Mouse (Mus musculus): Measurements from ENCODE around the gene Katnbl1.
"Not testable (repeated sequence)": the region's sequence is repeated elsewhere in the genome, so short reads cannot be mapped to it uniquely, and the experiment has no call there.

DNA sequence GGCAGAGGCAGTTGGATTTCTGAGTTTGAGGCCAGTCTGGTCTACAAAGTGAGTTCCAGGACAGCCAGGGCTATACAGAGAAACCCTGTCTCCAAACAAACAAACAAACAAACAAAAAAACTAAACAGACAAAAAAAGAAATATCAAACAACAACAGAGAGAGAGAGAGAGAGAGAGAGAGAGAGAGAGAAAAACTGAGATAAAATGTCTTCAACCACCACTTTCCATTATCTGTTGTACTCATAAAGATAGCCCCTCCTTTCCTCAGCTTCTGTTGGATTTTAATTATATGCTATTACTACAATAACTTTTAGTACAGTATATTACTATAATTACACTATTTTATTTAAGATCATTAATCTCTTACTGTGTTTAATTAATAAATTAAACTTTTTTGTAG, 73.5 kb downstream of the Katnbl1 start:
- TF ChIP-seq CTCF, EP300 (IDR thresholded peaks at IDR 0.05; ENCODE audit: low read depth): not testable (repeated sequence)

Data from heart, postnatal 0 days (tissue).